Mouse (Mus musculus): Measurements from ENCODE around the gene Hes2. TPM values are rescaled to one million over a fixed set of nuclear protein-coding genes. Genes with fewer than 3 reads are reported as not detected.

The Hes2 gene
- total RNA-seq (2015; ENCODE audit: low replicate concordance): not detected in 2 replicates
- not detected in 2 replicates for total RNA-seq (2017; ENCODE audit: low replicate concordance)

- ATAC-seq (replicated peaks; ENCODE audit: low FRiP score, poor library complexity, severe bottlenecking): no peak
Observed at GRCm38 (mm10) chr4:152158585-152159284, at the start of gene Hes2. Hes2 (plus strand) TSS chr4:152158867.

DNA sequence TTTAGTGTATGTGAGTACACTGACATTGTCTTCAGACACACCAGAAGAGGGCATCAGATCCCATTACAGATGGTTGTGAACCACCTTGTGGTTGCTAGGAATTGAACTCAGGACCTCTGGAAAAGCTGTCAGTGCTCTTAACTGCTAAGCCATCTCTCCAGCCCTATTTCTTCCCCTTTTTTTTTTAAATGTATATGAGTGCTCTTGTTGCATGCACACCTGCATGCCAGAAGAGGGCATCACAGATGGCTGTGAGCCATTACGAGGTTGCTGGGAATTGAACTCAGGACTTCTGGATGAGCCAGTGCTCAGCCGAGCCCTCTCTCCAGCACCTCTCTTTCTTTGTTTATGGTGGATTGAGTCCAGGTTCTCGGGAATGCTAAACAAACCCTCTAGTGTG is 49.2 kb upstream of the Hes2 start:
- ATAC-seq (replicated peaks; ENCODE audit: low FRiP score, poor library complexity, severe bottlenecking): no peak

DNA sequence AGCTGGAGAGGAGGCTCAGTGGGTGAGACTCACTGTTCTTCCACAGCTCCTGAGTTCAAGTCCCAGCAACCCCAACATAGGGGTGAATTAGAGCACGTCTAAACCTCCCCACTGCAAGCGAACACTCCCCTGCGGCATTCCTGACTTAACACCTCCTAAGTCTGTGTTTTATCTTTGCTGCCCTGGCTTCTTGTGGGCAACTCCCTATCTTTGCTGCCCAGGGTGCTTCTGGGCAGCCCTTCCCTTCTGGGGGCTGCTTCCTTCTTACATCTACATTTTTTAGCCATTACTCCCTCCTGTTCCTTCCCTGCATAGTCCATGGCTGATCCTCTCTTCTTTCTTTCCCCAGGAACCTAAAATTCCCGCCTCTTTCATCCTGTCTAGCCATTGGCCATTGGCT is 48.0 kb upstream of the Hes2 start:
- ATAC-seq (replicated peaks; ENCODE audit: low FRiP score, poor library complexity, severe bottlenecking): peak; percentile 82

DNA sequence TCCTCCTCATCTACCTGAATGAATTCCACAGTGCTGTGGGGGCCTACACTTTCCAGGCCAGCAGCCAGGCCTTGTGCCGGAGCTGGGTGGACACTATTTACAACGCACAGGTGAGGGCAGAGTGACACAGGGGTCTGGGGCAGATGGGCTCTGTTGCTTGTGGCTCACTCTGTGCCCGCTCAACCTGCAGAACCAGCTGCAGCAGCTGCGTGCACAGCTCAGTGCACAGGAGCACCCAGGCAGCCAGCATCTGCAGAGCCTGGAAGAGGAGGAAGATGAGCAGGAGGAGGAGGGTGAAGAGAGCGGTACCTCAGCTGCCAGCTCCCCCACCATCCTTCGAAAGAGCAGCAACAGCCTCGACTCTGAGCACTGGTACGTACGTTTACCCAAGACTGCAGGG is 46.3 kb upstream of the Hes2 start:
- no peak for ATAC-seq (replicated peaks; ENCODE audit: low FRiP score, poor library complexity, severe bottlenecking)

GRCm38 (mm10) chr4:152114080-152114479 is 44.6 kb upstream of the Hes2 start:
- no peak for ATAC-seq (replicated peaks; ENCODE audit: low FRiP score, poor library complexity, severe bottlenecking)

DNA sequence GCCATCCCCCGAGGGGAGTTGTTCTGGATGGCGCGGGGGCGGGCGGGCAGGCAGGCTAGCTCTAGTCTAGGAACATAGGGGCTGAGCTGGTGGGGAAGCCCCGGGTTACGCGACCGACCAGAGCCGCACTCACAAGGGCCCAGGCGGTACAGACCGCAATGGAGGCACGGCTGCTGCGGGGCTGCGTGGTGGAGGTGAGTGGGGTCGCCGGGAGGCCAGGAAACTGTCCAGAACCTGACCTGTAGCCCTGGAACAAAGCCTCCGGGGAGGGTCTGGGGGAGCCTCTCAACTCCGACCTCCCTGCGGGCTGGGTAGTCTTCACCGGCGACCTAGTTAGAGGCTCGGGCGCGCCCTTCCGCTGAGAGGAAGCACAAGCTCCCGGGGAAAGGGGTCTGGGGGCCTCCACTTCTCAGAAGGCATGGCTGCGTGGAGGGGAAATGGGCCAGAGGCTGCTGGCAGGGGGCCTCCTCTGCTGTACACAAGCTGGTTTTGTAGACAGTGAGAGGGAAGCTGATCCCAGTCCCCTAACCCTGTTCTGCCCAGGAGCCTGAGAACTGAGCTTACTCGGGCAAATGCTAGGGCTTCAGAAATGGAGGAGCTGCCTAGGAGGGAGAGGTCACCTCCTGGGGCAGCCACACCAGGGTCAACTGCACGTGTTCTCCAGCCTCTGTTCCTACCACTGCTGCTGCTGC is 42.6 kb upstream of the Hes2 start, which contains the start of gene Tnfrsf25:
Tnfrsf25 (plus strand) TSS at position 14 of the 692 bp plus-strand sequence.
- no peak for ATAC-seq (replicated peaks; ENCODE audit: low FRiP score, poor library complexity, severe bottlenecking)

- no peak for ATAC-seq (replicated peaks; ENCODE audit: low FRiP score, poor library complexity, severe bottlenecking)
Observed at GRCm38 (mm10) chr4:152117538-152117937, 41.1 kb upstream of the Hes2 start.

GRCm38 (mm10) chr4:152119396-152120292 is 39.0 kb upstream of the Hes2 start:
- ATAC-seq (replicated peaks; ENCODE audit: low FRiP score, poor library complexity, severe bottlenecking): no peak

- ATAC-seq (replicated peaks; ENCODE audit: low FRiP score, poor library complexity, severe bottlenecking): no peak
Observed at GRCm38 (mm10) chr4:152120311-152121182, 38.1 kb upstream of the Hes2 start.

DNA sequence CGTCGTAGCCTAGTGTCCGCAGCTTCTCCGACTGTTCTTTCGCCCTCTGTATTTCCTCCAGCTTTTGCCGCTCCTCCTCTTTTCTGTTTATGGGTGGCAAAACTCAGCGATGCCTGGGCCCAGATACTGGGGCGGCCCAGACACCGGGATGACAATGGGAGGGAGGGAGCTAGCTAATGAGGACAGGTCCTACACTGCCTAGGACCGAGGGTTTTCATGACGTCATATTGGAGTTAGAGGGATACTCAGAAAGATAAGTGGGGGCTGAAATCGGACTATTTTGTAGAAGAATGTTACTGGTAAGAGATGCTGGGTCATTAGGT is 37.5 kb upstream of the Hes2 start:
- no peak for ATAC-seq (replicated peaks; ENCODE audit: low FRiP score, poor library complexity, severe bottlenecking)

DNA sequence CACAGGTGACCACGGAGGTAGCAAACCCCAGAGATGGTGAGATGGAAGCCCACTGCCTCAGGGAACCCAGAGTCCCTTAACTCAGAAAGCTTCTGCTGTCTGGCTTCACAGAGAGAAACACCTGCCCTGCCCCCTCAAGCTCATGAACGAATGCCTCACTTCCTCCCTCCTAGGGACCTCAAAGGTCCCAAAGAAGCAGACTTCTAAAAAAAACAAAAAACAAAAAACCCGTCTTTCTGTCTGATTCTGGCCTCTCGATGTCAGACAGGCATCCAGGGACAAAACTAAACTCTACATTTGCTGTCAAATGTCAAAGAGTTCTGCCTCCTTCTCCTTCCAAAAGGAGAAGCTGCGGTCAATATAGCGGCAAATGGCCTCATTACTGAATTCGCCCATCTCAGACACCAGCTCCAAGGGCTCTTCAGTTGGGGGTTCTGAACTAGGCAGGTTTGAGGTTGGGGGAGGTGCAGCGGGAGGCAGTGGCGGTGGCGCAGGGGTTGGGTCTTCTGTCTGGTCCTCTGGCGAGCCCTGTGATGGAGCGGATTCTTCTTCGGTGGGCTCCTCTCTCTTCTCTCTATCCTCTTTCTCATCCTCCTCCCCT is 34.2 kb upstream of the Hes2 start:
- no peak for ATAC-seq (replicated peaks; ENCODE audit: low FRiP score, poor library complexity, severe bottlenecking)

- ATAC-seq (replicated peaks; ENCODE audit: low FRiP score, poor library complexity, severe bottlenecking): no peak
Observed at GRCm38 (mm10) chr4:152125161-152126025, 33.3 kb upstream of the Hes2 start.

DNA sequence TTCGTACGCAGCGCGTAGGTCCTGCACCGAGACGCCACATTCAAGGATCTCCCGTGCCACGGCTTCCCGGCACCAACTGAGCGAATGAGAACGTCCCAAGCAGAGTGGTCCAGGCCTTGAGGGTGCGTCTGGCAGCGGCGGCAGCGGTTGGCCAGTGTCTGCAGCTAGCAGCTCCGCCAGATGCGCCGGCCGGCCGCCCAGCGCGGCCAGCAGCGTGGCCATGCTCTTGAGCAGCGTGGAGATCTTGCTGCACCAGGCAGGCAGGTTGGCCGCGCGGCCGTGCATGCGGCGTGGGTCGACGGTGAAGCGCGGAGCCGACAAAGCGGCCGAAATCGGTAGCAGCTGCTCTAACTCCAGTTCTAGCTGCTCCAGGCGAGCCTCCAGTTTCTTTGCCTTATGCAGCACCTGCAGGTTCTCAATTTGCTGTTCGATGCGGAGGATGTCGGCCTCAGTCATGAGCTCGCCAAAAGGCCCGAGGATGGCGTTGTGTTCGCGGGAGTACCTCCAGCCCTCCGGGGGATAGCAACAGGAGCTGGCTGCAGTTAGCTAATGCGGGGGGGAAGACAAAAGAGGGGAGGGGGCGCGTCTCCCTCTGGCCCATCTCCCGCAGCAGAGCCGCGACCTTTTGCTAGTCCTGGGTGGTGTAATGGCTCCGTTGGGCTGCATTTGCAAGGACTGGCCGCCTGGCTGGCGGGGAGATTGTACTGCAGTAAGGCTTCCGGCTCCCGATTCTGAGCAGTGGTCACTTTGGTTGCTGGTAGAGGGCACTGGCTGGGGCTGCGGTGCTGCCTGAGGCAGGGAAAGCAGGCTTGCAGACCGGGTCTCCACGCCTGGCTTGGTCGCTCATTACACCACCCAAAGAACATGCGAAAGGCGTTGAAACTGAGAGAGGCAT is 32.4 kb upstream of the Hes2 start:
- no peak for ATAC-seq (replicated peaks; ENCODE audit: low FRiP score, poor library complexity, severe bottlenecking)

DNA sequence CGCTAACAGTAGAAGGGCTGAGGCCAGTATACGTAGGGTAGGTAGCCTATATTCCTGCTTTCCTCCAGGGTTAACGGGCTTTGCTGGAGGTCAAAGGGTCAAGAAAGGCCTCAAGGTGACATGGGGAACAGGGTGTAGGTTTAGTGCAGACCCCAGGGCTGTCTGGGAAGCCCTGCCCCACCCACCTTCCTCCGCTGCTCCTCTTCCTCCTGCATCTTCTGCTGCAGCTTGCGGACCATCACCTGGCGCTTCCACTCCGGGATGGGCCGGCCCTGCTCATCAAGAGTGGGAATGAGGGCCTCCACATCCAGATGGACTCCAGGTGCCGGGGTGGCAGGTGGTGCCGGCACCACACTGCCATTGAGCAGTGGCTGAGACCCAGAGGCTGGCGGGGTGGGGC is 30.8 kb upstream of the Hes2 start:
- no peak for ATAC-seq (replicated peaks; ENCODE audit: low FRiP score, poor library complexity, severe bottlenecking)

DNA sequence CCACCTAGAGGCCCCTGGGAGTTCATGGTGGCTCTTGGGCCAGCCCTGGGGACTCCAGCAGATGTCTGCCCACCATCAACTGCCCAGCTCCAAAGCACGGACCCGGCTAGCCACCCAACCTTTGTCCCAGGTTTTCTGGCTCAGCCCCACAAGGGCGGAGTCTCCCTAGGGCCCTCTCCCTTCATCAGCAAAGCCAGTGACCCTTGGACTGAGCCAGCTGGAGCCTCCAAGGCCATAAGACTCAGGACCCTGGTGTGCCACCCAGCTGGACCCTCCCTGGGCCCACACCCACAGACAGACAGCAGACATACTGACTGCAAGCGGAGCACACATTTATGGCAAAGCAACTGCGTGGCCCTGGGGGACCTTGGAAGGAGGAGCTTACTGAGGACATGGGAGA is 29.9 kb upstream of the Hes2 start:
- ATAC-seq (replicated peaks; ENCODE audit: low FRiP score, poor library complexity, severe bottlenecking): no peak

GRCm38 (mm10) chr4:152129395-152129930 is 29.2 kb upstream of the Hes2 start:
- no peak for ATAC-seq (replicated peaks; ENCODE audit: low FRiP score, poor library complexity, severe bottlenecking)

Data from erythroblast, adult 5-6 weeks (primary cell).